Mouse (Mus musculus) stomach, postnatal 0 days (tissue): ENCODE measurements around the gene Prr18.

Experiments used
- CTCF ChIP-seq: IDR thresholded peaks from 2 replicates; pipeline ENCODE4 v1.5.1; 2016; ENCODE audit warnings: antibody characterized with exemption, low read depth, mild to moderate bottlenecking, moderate library complexity
- EP300 ChIP-seq: optimal IDR thresholded peaks from 2 replicates; pipeline ENCODE3; 2016; ENCODE audit warnings: antibody characterized with exemption

GRCm38 (mm10) chr17:8289993-8290679 lies 47.1 kb upstream of the Prr18 start:
- TF ChIP-seq CTCF (no peak), EP300 (no peak)
